Mouse (Mus musculus) urinary bladder, postnatal 14 days (tissue): ENCODE measurements at regions not wholly inside any gene's neighbourhood (a gene's known extent, or its start where the extent isn't known, plus 50 kb on each side); places are given as distances from the start of the nearest gene placed in this dataset.

Experiments used
- DNase-seq: peaks from one replicate; pipeline ENCODE4 v3.0.0; 2021; ENCODE audit warnings: low spot score

- peak; percentile 71 for DNase-seq
Observed at GRCm38 (mm10) chr3:52601011-52601745, 333.0 kb downstream of the Foxo1 start.

- DNase-seq, result no peak
Observed at GRCm38 (mm10) chr3:52600581-52600980, 332.4 kb downstream of the Foxo1 start.

GRCm38 (mm10) chr3:52600146-52600545, 332.0 kb downstream of the Foxo1 start:
- no peak for DNase-seq

- DNase-seq, result no peak
Observed at GRCm38 (mm10) chr3:52586418-52586817, 318.3 kb downstream of the Foxo1 start.

- DNase-seq, result no peak
Observed at GRCm38 (mm10) chr3:52579917-52580316, 311.8 kb downstream of the Foxo1 start.

- no peak for DNase-seq
Observed at GRCm38 (mm10) chr3:52579096-52579495, 311.0 kb downstream of the Foxo1 start.

GRCm38 (mm10) chr3:52576703-52577244, 308.6 kb downstream of the Foxo1 start:
- no peak for DNase-seq

- DNase-seq, result no peak
Observed at GRCm38 (mm10) chr3:52575237-52575798, 307.2 kb downstream of the Foxo1 start.

GRCm38 (mm10) chr3:52574341-52574740, 306.2 kb downstream of the Foxo1 start:
- no peak for DNase-seq

GRCm38 (mm10) chr3:52573806-52574205, 305.7 kb downstream of the Foxo1 start:
- DNase-seq, result peak; percentile 7

GRCm38 (mm10) chr3:52572514-52573485, 304.7 kb downstream of the Foxo1 start:
- no peak for DNase-seq

- DNase-seq, result no peak
Observed at GRCm38 (mm10) chr3:52567606-52568372, 299.7 kb downstream of the Foxo1 start.

- DNase-seq, result no peak
Observed at GRCm38 (mm10) chr3:52563595-52563994, 295.5 kb downstream of the Foxo1 start.

GRCm38 (mm10) chr3:52562816-52563215, 294.7 kb downstream of the Foxo1 start:
- DNase-seq, result no peak

GRCm38 (mm10) chr3:52559481-52559880, 291.3 kb downstream of the Foxo1 start:
- no peak for DNase-seq

GRCm38 (mm10) chr3:52558765-52559164, 290.6 kb downstream of the Foxo1 start:
- DNase-seq, result no peak

- no peak for DNase-seq
Observed at GRCm38 (mm10) chr3:52557296-52557695, 289.2 kb downstream of the Foxo1 start.

GRCm38 (mm10) chr3:52555038-52555437, 286.9 kb downstream of the Foxo1 start:
- DNase-seq, result no peak

- DNase-seq, result no peak
Observed at GRCm38 (mm10) chr3:52554490-52554889, 286.4 kb downstream of the Foxo1 start.

- DNase-seq, result no peak
Observed at GRCm38 (mm10) chr3:52548201-52548893, 280.2 kb downstream of the Foxo1 start.

- DNase-seq, result no peak
Observed at GRCm38 (mm10) chr3:52546035-52546434, 277.9 kb downstream of the Foxo1 start.
